Mouse (Mus musculus) stomach, postnatal 0 days (tissue): ENCODE measurements around the gene Abca17.

Experiments
- CTCF ChIP-seq: IDR thresholded peaks from 2 replicates; pipeline ENCODE4 v1.5.1; 2016; ENCODE audit warnings: antibody characterized with exemption, low read depth, mild to moderate bottlenecking, moderate library complexity
- EP300 ChIP-seq: optimal IDR thresholded peaks from 2 replicates; pipeline ENCODE3; 2016; ENCODE audit warnings: antibody characterized with exemption

GRCm38 (mm10) chr17:24288477-24288876, 62.4 kb downstream of the Abca17 start:
- TF ChIP-seq CTCF (no peak), EP300 (no peak)
